Mouse (Mus musculus) MEL (cell line): Measurements from ENCODE around the gene Ptprk. TPM values are rescaled to one million over a fixed set of nuclear protein-coding genes. Genes with fewer than 3 reads are reported as not detected.

ENCODE experiments used
- DNase-seq: peaks from one replicate; pipeline ENCODE4 v3.0.0; 2011; ENCODE audit warnings: low read depth, low spot score
- H3K27ac ChIP-seq: 2 replicates; pipeline ENCODE4 v1.5.1; 2012; ENCODE audit warnings: low read depth, mild to moderate bottlenecking, control low read depth, low read length, moderate library complexity; ENCODE audit not compliant: control insufficient read depth
- H3K27me3 ChIP-seq, 2 experiments: fragments of 150-350 bp in 1 of 2; sonication (generic) in 1 of 2; 2 replicates each; pipeline ENCODE4 v1.6.1; 2012; ENCODE audit warnings: low read length in 2 of 2, mild to moderate bottlenecking in 2 of 2, improper control_type of control experiment in 1 of 2, moderate library complexity in 1 of 2; ENCODE audit not compliant: insufficient read depth in 2 of 2, control insufficient read depth in 1 of 2
- H3K36me3 ChIP-seq, 2 experiments: 2 replicates each; pipeline ENCODE4 v1.6.1; 2012 to 2014; ENCODE audit warnings: low read length in 2 of 2, improper control_type of control experiment in 1 of 2, inconsistent platforms in 1 of 2, mild to moderate bottlenecking in 1 of 2; ENCODE audit not compliant: insufficient read depth in 2 of 2, control insufficient read depth in 1 of 2
- H3K4me1 ChIP-seq, 2 experiments: fragments of 150-350 bp in 1 of 2; sonication (generic) in 1 of 2; 2 replicates each; pipeline ENCODE4 v1.6.1; 2012; ENCODE audit warnings: low read length in 2 of 2, improper control_type of control experiment in 1 of 2, mild to moderate bottlenecking in 1 of 2; ENCODE audit not compliant: insufficient read depth in 2 of 2, control insufficient read depth in 1 of 2
- H3K4me3 ChIP-seq, 2 experiments: fragments of 150-350 bp in 1 of 2; sonication (generic) in 1 of 2; 2 replicates each; pipeline ENCODE4 v1.5.1; 2012; ENCODE audit warnings: low read depth in 2 of 2, low read length in 2 of 2, mild to moderate bottlenecking in 2 of 2, moderate library complexity in 2 of 2, control low read depth in 1 of 2, improper control_type of control experiment in 1 of 2; ENCODE audit not compliant: control insufficient read depth in 1 of 2, insufficient read depth in 1 of 2
- H3K79me2 ChIP-seq: 2 replicates; pipeline ENCODE4 v1.6.1; 2012; ENCODE audit warnings: mild to moderate bottlenecking, low read length, moderate library complexity; ENCODE audit not compliant: control insufficient read depth, poor library complexity, insufficient read depth
- H3K9ac ChIP-seq: 2 replicates; pipeline ENCODE4 v1.6.1; 2012; ENCODE audit warnings: low read depth, mild to moderate bottlenecking, control low read depth, low read length, moderate library complexity; ENCODE audit not compliant: control insufficient read depth, poor library complexity, severe bottlenecking
- H3K9me3 ChIP-seq: fragments of 150-350 bp; sonication (generic); replicated peaks from 2 replicates; pipeline ENCODE4 v1.6.1; 2012; ENCODE audit warnings: mild to moderate bottlenecking, low read length, improper control_type of control experiment, moderate library complexity; ENCODE audit not compliant: insufficient read depth
- BHLHE40 ChIP-seq: IDR thresholded peaks from 2 replicates; pipeline ENCODE4 v1.6.1; 2012; ENCODE audit warnings: low read depth, mild to moderate bottlenecking, inconsistent platforms, low read length, improper control_type of control experiment, borderline replicate concordance
- CHD1 ChIP-seq: IDR thresholded peaks from 2 replicates; pipeline ENCODE4 v1.6.1; 2012; ENCODE audit warnings: low read depth, mild to moderate bottlenecking, inconsistent platforms, low read length, improper control_type of control experiment
- CHD2 ChIP-seq: IDR thresholded peaks from 2 replicates; pipeline ENCODE4 v1.6.1; 2011; ENCODE audit warnings: low read length, improper control_type of control experiment
- CTCF ChIP-seq, 3 experiments: IDR thresholded peaks in 2 of 3; conservative IDR thresholded peaks in 1 of 3; 2 replicates each; pipeline ENCODE4 v1.5.1; 2011 to 2012; ENCODE audit warnings: low read length in 3 of 3, low read depth in 2 of 3, mild to moderate bottlenecking in 2 of 3, improper control_type of control experiment in 1 of 3, inconsistent platforms in 1 of 3, mixed read lengths in 1 of 3, moderate library complexity in 1 of 3; ENCODE audit not compliant: control insufficient read depth in 1 of 3, insufficient read depth in 1 of 3, poor library complexity in 1 of 3, severe bottlenecking in 1 of 3
- ETS1 ChIP-seq: IDR thresholded peaks from 2 replicates; pipeline ENCODE4 v1.6.1; 2012; ENCODE audit warnings: low read depth, mild to moderate bottlenecking, inconsistent platforms, low read length, improper control_type of control experiment, moderate library complexity
- GABPA ChIP-seq: IDR thresholded peaks from 2 replicates; pipeline ENCODE4 v1.6.1; 2012; ENCODE audit warnings: low read depth, mild to moderate bottlenecking, inconsistent platforms, low read length, improper control_type of control experiment, moderate library complexity
- JUND ChIP-seq: IDR thresholded peaks from 2 replicates; pipeline ENCODE4 v1.6.1; 2011; ENCODE audit warnings: low read depth, mild to moderate bottlenecking, improper control_type of control experiment, low read length
- KAT2A ChIP-seq: conservative IDR thresholded peaks from 2 replicates; pipeline ENCODE4 v1.6.1; 2012; ENCODE audit warnings: low read depth, low read length, improper control_type of control experiment, inconsistent platforms
- MAZ ChIP-seq: IDR thresholded peaks from 2 replicates; pipeline ENCODE4 v1.6.1; 2012; ENCODE audit warnings: low read depth, mild to moderate bottlenecking, inconsistent platforms, low read length, improper control_type of control experiment
- MYB ChIP-seq: IDR thresholded peaks from 2 replicates; pipeline ENCODE4 v1.6.1; 2011; ENCODE audit warnings: mild to moderate bottlenecking, low read depth, low read length, improper control_type of control experiment
- MYC ChIP-seq: IDR thresholded peaks from 2 replicates; pipeline ENCODE4 v1.6.1; 2011; ENCODE audit warnings: low read depth, mild to moderate bottlenecking, low read length, improper control_type of control experiment, moderate library complexity
- NELFE ChIP-seq: IDR thresholded peaks from 2 replicates; pipeline ENCODE4 v1.6.1; 2011; ENCODE audit warnings: low read depth, low read length, improper control_type of control experiment
- POLR2A ChIP-seq, 2 experiments: IDR thresholded peaks; 2 replicates each; pipeline ENCODE4 v1.6.1; 2011 to 2012; ENCODE audit warnings: low read length in 2 of 2, mild to moderate bottlenecking in 2 of 2, control low read depth in 1 of 2, improper control_type of control experiment in 1 of 2, low read depth in 1 of 2, moderate library complexity in 1 of 2; ENCODE audit not compliant: control insufficient read depth in 1 of 2, insufficient read depth in 1 of 2, poor library complexity in 1 of 2
- POLR2AphosphoS2 ChIP-seq: IDR thresholded peaks from 2 replicates; pipeline ENCODE4 v1.6.1; 2011; ENCODE audit warnings: low read length, improper control_type of control experiment
- SIN3A ChIP-seq: IDR thresholded peaks from 2 replicates; pipeline ENCODE4 v1.6.1; 2012; ENCODE audit warnings: low read length, improper control_type of control experiment, inconsistent platforms
- SMC3 ChIP-seq: IDR thresholded peaks from 2 replicates; pipeline ENCODE4 v1.6.1; 2011; ENCODE audit warnings: low read depth, low read length, improper control_type of control experiment
- TCF12 ChIP-seq: IDR thresholded peaks from 2 replicates; pipeline ENCODE4 v1.6.1; 2014; ENCODE audit warnings: low read depth, mild to moderate bottlenecking, inconsistent platforms, low read length, improper control_type of control experiment, moderate library complexity
- UBTF ChIP-seq: IDR thresholded peaks from 2 replicates; pipeline ENCODE4 v1.6.1; 2012; ENCODE audit warnings: low read depth, mild to moderate bottlenecking, inconsistent platforms, low read length, improper control_type of control experiment, moderate library complexity, borderline replicate concordance; ENCODE audit not compliant: insufficient read depth
- USF2 ChIP-seq, 2 experiments: IDR thresholded peaks; 2 replicates each; pipeline ENCODE4 v1.6.1; 2011 to 2012; ENCODE audit warnings: improper control_type of control experiment in 2 of 2, low read length in 2 of 2, borderline replicate concordance in 1 of 2, inconsistent platforms in 1 of 2, low read depth in 1 of 2, mild to moderate bottlenecking in 1 of 2; ENCODE audit not compliant: insufficient read depth in 1 of 2
- ZKSCAN1 ChIP-seq: IDR thresholded peaks from 2 replicates; pipeline ENCODE4 v1.6.1; 2012; ENCODE audit warnings: low read depth, mild to moderate bottlenecking, inconsistent platforms, low read length, improper control_type of control experiment, moderate library complexity
- ZNF384 ChIP-seq: IDR thresholded peaks from 2 replicates; pipeline ENCODE4 v1.6.1; 2012; ENCODE audit warnings: low read depth, mild to moderate bottlenecking, inconsistent platforms, low read length, improper control_type of control experiment
- polyA plus RNA-seq, 2 experiments: library from polyadenylated mRNA; stranded (reverse) in 1 of 2; unstranded in 1 of 2; fragments of >175 nt in 1 of 2; fragments of >200 nt in 1 of 2; gene quantifications; 2 replicates each; pipeline versions ENCODE4 v1.2.1 to v1.2.4; 2012; ENCODE audit warnings: low replicate concordance in 2 of 2, low read depth in 1 of 2; ENCODE audit not compliant: insufficient read length in 2 of 2, insufficient read depth in 1 of 2, missing spikeins in 1 of 2
- total RNA-seq: library from RNA; depleted of rRNA; stranded (reverse); fragments of 300-350 nt; gene quantifications from 2 replicates; pipeline ENCODE4 v1.2.3, GENCODE M21; 2012

Ptprk gene
- total and polyA plus RNA-seq, 3 experiments = under 0.01 TPM; not detected in 2

DNA sequence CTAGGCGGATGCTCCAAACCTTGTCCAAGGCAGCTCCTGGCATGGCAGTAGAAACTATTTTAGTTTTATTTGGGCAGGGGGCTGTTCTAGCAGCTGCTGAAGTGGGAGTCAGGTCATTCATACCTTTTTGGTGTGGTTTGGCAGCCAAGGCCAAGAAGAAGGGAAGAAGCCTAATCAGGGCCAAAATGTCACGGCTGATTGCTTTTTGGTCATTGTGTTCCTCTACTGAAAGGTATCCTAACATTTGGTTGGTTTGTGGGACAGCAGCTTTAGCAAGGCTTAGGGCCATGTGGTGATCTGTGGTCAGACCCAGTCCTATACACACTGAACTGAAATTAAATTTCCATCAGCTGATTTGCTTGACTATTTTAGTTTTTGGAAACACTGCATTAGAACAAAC is 6.6 kb downstream of the Ptprk start:
- H3K4me3 ChIP-seq = no peak overlapping the region
- H3K27ac ChIP-seq = no peak overlapping the region
- H3K4me1 ChIP-seq = no peaks in the 10 kb centered on the region
- TF ChIP-seq KAT2A (no peak), BHLHE40 (no peak), POLR2AphosphoS2 (no peak), UBTF (no peak), JUND (no peak), ZNF384 (no peak), SIN3A (no peak), GABPA (no peak), USF2 (IDR thresholded peaks at IDR 0.05; ENCODE audit: borderline replicate concordance in 1 of 2, insufficient read depth in 1 of 2, low read depth in 1 of 2, low read length in 2 of 2) (no peak), POLR2A (IDR thresholded peaks at IDR 0.05; ENCODE audit: control insufficient read depth in 1 of 2, insufficient read depth in 1 of 2, low read depth in 1 of 2, low read length in 2 of 2, poor library complexity in 1 of 2) (no peak), SMC3 (no peak)
- no peaks in the 10 kb centered on the region for H3K27me3 ChIP-seq
- no peak overlapping the region for H3K9ac ChIP-seq
- no peaks in the 10 kb centered on the region for H3K9me3 ChIP-seq
- H3K36me3 ChIP-seq = no peaks in the 10 kb centered on the region
- DNase-seq = no peak
- no peaks in the 10 kb centered on the region for H3K79me2 ChIP-seq

DNA sequence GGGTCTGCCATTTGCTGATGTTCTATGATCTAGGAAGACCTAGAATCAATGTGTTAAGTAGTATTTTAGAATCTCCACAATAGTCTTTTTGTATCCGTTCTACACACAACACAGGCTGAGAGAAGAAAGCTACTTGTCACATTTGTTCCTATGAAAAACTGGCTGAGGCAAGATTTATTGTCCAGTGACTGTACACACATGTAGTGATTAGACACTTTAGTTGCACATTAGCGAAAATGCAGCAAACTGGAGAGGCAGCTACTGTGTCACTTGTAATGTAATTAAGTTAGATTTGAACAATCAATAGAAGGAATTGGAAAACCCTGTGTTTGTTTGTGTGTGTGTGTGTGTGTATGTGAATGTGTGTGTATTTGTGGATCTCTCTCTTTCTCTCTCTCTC is 8.6 kb downstream of the Ptprk start:
- no peaks in the 10 kb centered on the region for H3K36me3 ChIP-seq
- no peaks in the 10 kb centered on the region for H3K79me2 ChIP-seq
- DNase-seq = no peak

More for the DNA sequence above, 8.6 kb downstream of the Ptprk start:
- H3K27me3 ChIP-seq = no peaks in the 10 kb centered on the region
- H3K27ac ChIP-seq = no peak overlapping the region
- no peaks in the 10 kb centered on the region for H3K4me1 ChIP-seq
- H3K4me3 ChIP-seq = no peak overlapping the region
- no peak for TF ChIP-seq CTCF (IDR thresholded peaks at IDR 0.05 in 2 of 3, conservative IDR thresholded peaks at IDR 0.05 in 1 of 3; ENCODE audit: control insufficient read depth in 1 of 3, insufficient read depth in 1 of 3, low read depth in 2 of 3, low read length in 3 of 3, poor library complexity in 1 of 3, severe bottlenecking in 1 of 3)
- TF ChIP-seq ZNF384 = no peak
- no peak for TF ChIP-seq MAZ
- TF ChIP-seq CHD1 = no peak
- no peak for TF ChIP-seq MYB
- TF ChIP-seq ZKSCAN1 = no peak
- TF ChIP-seq MYC = no peak
- no peak for TF ChIP-seq NELFE
- TF ChIP-seq TCF12 = no peak
- TF ChIP-seq SMC3 = no peak
- TF ChIP-seq ETS1 = no peak
- TF ChIP-seq CHD2 = no peak
- TF ChIP-seq UBTF = no peak
- no peak for TF ChIP-seq SIN3A
- H3K9me3 ChIP-seq = no peaks in the 10 kb centered on the region
- H3K9ac ChIP-seq = no peak overlapping the region
